Mouse (Mus musculus): Measurements from ENCODE around the gene Celsr3.

- TF ChIP-seq POLR2A (IDR thresholded peaks at IDR 0.05; ENCODE audit: borderline replicate concordance, insufficient read depth, low read length) (no peak), CTCF (IDR thresholded peaks at IDR 0.05; ENCODE audit: borderline replicate concordance, insufficient read depth, low read depth, low read length) (no peak)
Observed at GRCm38 (mm10) chr9:108797477-108797876, 28.6 kb upstream of the Celsr3 start.

All from cerebellum, adult 2 months (tissue).